Mouse (Mus musculus) lung, adult 2 months (tissue): Measurements from ENCODE around the gene Tmem210. TPM values are rescaled to one million over a fixed set of nuclear protein-coding genes. Genes with fewer than 3 reads are reported as not detected.
"Not testable (repeated sequence)": the region's sequence is repeated elsewhere in the genome, so short reads cannot be mapped to it uniquely, and the experiment has no call there.

ENCODE experiments used
- DNase-seq: peaks from one replicate; pipeline ENCODE4 v3.0.0; 2022
- H3K4me1 ChIP-seq: fragments of 200-500 bp; 2 replicates; pipeline ENCODE4 v1.6.1; 2011; ENCODE audit warnings: low read length; ENCODE audit not compliant: control insufficient read depth, insufficient read depth
- H3K4me3 ChIP-seq: fragments of 200-500 bp; replicated peaks from 2 replicates; pipeline ENCODE3; 2011; ENCODE audit warnings: low read depth, mild to moderate bottlenecking, control low read depth, low read length; ENCODE audit errors: extremely low read depth
- CTCF ChIP-seq: fragments of 200-500 bp; IDR thresholded peaks from 2 replicates; pipeline ENCODE4 v1.5.1; 2011; ENCODE audit warnings: mild to moderate bottlenecking, low read length, control low read depth; ENCODE audit not compliant: insufficient read depth
- POLR2A ChIP-seq: fragments of 200-500 bp; IDR thresholded peaks from 2 replicates; pipeline ENCODE4 v1.6.1; 2011; ENCODE audit warnings: low read depth, mild to moderate bottlenecking, control low read depth, low read length, borderline replicate concordance; ENCODE audit errors: extremely low read depth
- WGBS: fragments of 180-500 bp; shearing (Covaris S2); methylation state at CpG from one replicate; pipeline ENCODE4 v1.1.7; 2018; 5-methylcytosine and 5-hydroxymethylcytosine counted together
- polyA plus RNA-seq: library from polyadenylated mRNA; depleted of rRNA; stranded (reverse); fragments of >200 nt; gene quantifications from 2 replicates; pipeline ENCODE4 v1.2.3, GENCODE M21; 2012

Tmem210 gene
- polyA plus RNA-seq, 1 experiment: not detected

- under 1% methylated on average over 39 of the region's 39 CpGs for WGBS
- TF ChIP-seq POLR2A (peak; percentile 84), CTCF (no peak)
- Histone ChIP-seq H3K4me3 (peak within 1 kb of the TSS; percentile 93), H3K4me1 (peaks cover 9% of the 10 kb centered on the region; the same call in 1 of the 2 replicates)
- peak; percentile 89 for DNase-seq
These were observed 32.6 kb upstream of the Tmem210 start, which contains the start of gene Tmem203 for GRCm38 (mm10) chr2:25255284-25255779. Tmem203 (plus strand) TSS chr2:25255439.

DNA sequence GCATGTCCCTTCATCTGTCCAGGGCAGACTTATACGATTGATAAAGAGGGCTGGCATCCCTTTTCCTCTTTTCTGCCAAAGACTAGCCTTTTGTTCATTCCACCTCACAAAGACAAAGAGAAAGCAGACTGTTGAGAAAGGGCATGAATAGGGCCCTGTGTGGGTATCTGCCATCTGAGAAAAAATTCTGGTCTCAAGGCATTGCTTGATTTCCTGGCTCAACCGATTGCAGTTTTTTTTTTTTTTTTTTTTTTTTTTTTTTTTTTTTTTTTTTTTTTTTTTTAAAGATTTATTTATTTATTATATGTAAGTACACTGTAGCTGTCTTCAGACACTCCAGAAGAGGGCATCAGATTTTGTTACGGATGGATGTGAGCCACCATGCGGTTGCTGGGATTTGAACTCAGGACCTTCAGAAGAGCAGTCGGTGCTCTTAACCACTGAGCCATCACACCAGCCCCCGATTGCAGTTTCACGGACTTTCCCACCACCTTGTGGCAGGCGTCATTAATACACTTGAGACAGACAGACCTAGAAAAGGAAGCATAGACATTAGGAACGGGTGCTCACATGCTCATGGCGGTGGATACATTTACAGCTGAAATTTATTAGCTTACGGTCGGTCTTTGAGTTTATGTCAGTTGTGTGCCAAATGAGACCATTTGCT, 31.4 kb upstream of the Tmem210 start:
- 39% methylated on average over 12 of the region's 12 CpGs for WGBS
- not testable (repeated sequence) for H3K4me1 ChIP-seq, DNase-seq
- peak overlapping the region; percentile 93 for H3K4me3 ChIP-seq
- TF ChIP-seq CTCF: peak; percentile 25; the same call in 1 of the 2 replicates

GRCm38 (mm10) chr2:25257250-25257649, 30.7 kb upstream of the Tmem210 start:
- not testable (repeated sequence) for DNase-seq
- 80% methylated on average over 5 of the region's 5 CpGs for WGBS

GRCm38 (mm10) chr2:25258887-25259286, 29.1 kb upstream of the Tmem210 start:
- H3K4me1 ChIP-seq: peaks cover 14% of the 10 kb centered on the region
- H3K4me3 ChIP-seq: no peak overlapping the region
- WGBS: 61% methylated on average over 2 of the region's 2 CpGs
- no peak for DNase-seq
- TF ChIP-seq CTCF: peak; percentile 30
- TF ChIP-seq POLR2A: no peak

More at GRCm38 (mm10) chr2:25257250-25257649, 30.7 kb upstream of the Tmem210 start:
- H3K4me1 ChIP-seq, H3K4me3 ChIP-seq: not testable (repeated sequence)

- no peak for TF ChIP-seq POLR2A
- no peak for DNase-seq
- Histone ChIP-seq H3K4me3 (peak overlapping the region; percentile 55), H3K4me1 (peaks cover 10% of the 10 kb centered on the region)
- 45% methylated on average over 12 of the region's 12 CpGs for WGBS
These were observed 26.1 kb upstream of the Tmem210 start for GRCm38 (mm10) chr2:25261870-25262269.

GRCm38 (mm10) chr2:25262291-25262767, 25.6 kb upstream of the Tmem210 start, which contains the start of gene Tprn:
Tprn (plus strand) TSS chr2:25262618.
- under 1% methylated on average over 39 of the region's 39 CpGs for WGBS
- TF ChIP-seq CTCF (no peak), POLR2A (peak; percentile 28; the same call in 1 of the 2 replicates)
- peaks cover 10% of the 10 kb centered on the region for H3K4me1 ChIP-seq
- peak within 1 kb of the TSS; percentile 66 for H3K4me3 ChIP-seq
- peak; percentile 89 for DNase-seq

DNA sequence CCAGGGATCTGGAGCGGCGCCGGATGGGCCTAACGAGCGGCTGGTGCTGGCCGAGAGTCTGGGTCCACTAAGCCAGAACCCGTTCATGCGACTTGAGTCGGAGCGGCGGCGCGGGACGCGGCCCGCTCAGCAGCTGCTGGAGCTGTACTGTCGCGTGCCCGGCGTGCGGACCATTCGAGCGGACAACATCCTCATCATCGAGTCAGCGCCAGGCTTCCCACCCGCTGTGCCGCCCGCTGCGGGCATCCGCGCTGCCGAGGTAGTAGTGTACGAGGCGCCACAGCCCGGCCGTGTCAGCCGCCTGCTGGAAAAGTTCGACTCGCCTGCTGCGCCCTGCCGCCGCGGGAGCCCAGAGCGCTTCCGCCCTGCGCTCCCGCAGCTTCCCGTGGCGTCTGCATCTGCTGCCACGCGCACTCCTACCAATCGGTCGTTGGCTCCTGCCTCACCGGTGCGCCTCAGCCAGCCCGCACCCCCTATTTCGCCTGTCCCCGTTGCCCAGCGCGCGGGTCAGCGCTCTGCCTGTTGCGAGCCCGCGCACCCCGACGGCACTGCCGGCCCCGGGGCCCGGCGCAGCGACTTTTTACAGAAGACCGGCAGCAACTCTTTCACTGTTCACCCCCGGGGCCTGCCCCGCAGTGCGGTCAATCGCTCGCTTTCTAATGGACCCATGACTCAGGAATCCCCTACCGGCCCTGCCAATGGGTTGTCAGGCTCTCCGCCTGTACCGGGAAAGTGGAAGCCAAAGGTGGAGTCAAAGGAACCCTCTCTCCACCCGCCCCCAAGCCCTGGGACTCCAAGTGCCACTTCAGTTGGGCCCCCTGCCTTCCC, 24.9 kb upstream of the Tmem210 start:
- DNase-seq: no peak

DNA sequence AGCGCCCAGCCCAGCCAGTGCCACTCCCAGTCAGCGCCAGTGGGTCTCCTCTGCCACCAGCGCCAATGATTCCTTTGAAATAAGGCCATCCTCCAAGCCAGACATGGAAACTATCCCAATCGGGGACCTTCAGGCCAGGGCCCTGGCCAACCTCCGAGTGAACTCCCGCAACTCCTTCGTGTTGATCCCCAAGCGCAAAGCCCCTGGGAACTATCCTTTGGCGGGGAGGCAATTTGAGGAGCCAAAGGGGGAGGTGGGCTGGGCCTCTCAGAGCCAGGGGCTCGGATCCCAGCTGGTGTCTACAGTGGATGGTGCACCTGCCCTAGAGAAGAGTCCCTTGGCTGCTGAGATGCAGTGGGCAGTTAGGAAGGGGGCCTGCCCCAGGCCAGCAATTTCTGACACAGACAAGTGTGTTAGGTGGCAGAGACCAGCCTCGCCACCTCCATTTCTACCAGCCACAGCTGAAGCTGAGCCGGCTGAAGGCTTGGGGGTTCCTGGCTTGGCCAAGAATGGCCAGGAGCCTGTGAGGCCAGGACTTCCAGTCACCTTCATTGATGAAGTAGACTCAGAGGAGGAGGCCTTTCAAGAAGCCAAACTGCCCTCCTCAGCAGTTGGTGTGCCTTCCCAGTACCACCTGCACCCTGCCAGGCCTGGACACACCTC, 24.2 kb upstream of the Tmem210 start:
- peak overlapping the region; percentile 66 for H3K4me3 ChIP-seq
- 38% methylated on average over 12 of the region's 12 CpGs for WGBS
- H3K4me1 ChIP-seq: peaks cover 10% of the 10 kb centered on the region
- DNase-seq: no peak
- TF ChIP-seq POLR2A (no peak), CTCF (no peak)

More for the DNA sequence above, 24.9 kb upstream of the Tmem210 start:
- TF ChIP-seq CTCF (no peak), POLR2A (no peak)
- 1% methylated on average over 81 of the region's 82 CpGs for WGBS
- Histone ChIP-seq H3K4me1 (peaks cover 10% of the 10 kb centered on the region), H3K4me3 (peak overlapping the region; percentile 66)

DNA sequence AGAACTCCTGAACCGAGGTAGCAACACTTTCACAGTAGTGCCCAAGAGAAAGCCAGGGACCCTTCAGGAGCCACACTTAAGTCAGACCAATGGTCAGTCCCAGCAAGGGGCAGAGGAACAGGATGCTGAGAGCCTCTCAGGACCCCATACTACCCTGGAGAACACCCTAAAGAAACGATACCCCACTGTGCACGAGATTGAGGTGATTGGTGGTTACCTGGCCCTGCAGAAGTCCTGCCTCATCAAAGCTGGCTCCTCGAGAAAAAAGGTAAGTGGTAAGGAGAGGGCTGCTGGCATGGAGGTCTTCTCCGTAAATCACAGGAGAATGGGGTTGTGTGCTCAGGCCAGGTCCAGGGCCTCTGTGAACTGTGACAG, 23.7 kb upstream of the Tmem210 start:
- 71% methylated on average over 5 of the region's 5 CpGs for WGBS
- TF ChIP-seq CTCF (no peak), POLR2A (no peak)
- Histone ChIP-seq H3K4me3 (no peak overlapping the region), H3K4me1 (peaks cover 10% of the 10 kb centered on the region)
- DNase-seq: no peak
